Mouse (Mus musculus) brain, adult 2 months (tissue): ENCODE data around the gene Srrm3.

Source experiments
- DNase-seq: peaks from one replicate; pipeline ENCODE4 v3.0.0; 2011; ENCODE audit warnings: low read depth, low spot score

Srrm3 gene

DNA sequence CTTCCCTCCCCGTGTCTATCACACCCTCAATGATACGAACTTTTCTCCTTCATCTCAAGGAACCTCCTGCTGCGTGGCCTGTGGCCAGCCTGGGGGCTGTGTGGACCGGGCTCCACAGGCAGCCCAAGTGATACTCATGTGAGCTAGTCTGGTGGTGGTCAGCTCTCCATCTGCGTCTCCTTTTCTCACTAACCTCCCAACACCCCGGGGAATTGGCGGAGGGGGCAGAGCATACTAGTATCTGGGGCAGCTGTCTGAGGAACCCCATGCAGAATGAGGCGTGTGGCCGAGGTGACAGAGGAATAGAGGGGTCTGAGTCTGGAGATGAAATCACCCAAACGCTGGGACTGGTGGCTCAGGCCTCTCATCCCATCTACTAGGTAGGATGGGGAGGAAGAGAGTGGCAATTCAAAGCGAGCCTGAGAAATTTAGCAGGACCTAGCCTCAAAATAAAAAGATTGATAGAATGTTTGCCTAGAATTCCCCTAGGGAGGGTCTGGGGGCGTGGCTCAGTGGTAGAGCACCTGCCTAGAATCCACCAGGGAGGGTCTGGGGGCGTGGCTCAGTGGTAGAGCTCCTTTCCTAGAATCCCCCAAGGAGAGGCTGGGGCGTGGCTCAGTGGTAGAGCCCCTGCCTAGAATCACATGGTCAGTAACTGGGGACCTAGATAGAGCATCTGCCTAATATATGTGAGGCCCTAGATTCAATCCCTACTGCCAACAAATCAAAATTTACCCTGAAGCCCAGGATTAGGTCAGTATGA, 63.2 kb downstream of the Srrm3 start:
- no peak for DNase-seq

DNA sequence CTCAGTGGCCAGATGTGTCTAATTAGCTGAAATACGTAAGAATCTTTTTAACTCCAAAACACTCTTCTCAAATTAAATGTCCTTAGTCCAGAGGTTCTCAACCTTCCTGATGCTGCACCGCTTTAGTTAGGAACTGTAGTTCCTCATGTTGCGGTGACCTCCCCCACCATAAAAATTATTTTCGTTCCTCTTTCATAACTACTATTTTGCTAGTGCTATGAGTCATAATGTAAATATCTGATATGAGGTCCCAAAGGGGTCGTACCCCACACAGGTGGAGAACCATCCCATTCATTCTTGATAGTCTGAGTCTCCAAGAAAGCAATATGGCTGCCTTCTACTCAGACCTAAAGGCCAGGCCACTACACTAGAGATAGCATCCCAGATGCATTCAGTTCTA, 63.8 kb downstream of the Srrm3 start:
- DNase-seq: no peak

DNA sequence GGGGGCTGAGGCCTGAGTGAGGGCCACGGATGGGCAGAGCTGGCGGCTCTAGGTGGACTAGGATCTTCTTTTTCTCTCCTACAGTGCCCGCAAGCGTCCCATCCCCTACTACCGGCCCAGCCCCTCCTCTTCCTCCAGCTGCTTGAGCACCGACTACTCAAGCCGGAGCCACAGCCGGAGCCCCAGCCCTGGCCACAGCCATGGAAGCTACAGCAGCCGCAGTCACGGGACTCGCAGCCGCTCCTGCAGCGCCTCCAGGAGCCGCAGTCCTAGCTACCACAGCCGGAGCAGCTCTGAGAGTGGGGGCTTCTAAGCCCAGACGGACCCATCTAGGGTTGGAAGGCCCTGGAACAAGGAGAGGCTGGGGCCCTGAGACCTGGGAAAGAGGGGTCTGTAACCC, 66.3 kb downstream of the Srrm3 start:
- DNase-seq: no peak

DNA sequence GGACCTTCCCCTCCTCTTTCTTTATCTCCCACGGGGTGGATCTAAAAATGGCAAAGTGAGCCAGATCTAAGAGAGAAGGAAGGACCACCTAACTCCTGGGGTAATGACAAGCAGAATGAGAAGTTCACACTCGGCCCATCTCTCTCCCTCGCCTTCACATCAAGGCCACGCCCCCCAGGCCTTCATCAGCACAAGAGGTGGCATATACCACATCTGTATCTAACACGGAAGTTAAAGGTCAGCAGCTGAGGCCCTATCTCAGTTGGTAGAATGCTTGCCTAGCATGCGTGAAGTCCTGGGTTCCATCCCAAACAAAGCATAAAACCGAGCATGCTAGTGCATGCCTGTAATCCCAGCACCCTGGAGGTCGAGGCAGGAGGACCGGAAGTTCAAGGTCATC, 67.1 kb downstream of the Srrm3 start:
- no peak for DNase-seq

DNA sequence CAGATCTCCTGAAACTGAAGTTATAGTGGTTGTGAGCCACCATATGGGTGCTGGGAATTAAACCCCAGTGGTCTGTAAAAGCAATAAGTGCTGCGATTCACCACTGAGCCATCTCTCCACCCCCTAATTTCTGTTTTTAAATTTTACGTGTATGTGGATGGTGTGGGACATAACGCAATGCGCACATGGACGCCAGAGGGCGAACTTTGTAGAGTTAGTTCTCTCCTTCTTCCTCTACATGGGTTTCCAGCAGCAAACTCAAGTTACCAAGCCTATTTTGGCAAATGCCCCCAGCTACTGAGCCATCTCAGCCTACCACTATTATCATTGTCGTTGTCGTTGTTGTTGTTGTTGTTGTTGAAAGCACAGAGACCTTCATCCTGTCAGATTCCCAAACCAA, 70.5 kb downstream of the Srrm3 start:
- DNase-seq: peak; percentile 82

DNA sequence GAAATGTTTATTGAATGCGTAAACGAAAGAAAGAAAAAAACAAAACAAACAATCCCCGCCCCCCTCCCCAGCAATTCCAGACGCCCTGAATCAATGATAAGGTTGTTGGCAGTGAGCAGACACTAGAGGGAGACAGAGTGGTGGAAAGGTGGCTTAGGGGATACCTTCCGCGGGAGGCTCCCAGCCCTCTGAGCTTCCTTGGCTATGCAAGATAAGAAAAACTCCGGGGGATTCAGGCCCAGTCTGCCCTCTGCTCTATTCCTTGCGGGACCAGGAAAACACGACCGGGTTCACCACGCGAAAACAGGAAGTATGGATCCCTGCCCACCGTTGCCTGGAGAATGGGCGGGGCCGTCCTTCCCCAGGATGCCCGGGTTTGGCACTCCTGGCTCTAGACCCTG, 71.1 kb downstream of the Srrm3 start:
- peak; percentile 83 for DNase-seq

DNA sequence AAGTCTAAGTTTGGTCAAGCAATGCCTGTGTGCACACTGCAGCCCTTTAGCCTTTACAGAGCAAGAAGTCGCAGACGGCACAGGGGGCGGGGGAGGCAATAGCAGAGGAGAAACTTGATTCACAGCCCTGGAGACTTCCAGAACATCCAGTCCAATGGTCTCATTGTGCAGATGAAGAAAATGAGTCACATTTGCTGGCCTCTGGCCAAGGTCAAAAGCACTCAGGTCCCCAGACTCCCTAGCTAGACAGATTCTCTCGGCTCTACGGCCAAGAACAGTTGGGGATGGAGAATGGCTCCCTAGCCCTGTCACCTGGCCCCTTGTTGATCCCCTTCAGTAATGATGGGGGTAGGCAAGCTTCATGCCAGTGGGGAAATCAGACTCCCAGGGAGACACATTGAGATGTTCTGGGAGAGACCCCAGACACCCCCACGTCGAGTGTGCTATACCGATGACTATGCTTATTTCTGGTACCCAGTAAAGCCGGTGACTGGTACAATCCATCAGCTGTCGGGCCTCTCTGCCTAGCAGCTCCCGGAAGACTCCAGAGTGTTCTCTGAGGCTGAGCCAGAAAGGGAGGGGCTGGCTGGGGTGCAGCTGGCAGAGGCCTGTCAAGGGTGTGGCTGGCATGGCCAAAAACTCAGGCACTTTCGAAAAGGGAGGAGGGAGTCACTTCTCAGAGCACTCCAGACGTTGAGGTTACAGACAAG, 72.9 kb downstream of the Srrm3 start:
- peak; percentile 71 for DNase-seq

DNA sequence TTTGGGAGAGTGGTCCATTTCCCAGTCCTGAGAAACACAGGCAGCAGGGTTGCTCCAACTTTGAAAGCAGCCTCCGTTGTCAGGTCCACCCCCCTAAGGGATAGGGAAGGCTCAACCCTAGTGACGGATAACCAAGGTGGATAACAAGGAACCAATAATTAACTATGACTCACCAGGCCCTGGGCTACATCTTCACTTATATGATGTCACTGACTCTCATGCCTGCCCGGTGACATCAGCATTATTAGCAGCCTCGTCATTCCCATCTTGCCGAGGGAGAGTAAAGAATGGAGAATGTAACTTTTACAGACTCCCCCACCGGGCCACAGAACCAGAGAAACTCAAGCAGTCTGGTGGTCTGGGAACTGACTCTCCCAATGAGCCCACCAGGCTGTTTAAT, 78.0 kb downstream of the Srrm3 start:
- DNase-seq: no peak

DNA sequence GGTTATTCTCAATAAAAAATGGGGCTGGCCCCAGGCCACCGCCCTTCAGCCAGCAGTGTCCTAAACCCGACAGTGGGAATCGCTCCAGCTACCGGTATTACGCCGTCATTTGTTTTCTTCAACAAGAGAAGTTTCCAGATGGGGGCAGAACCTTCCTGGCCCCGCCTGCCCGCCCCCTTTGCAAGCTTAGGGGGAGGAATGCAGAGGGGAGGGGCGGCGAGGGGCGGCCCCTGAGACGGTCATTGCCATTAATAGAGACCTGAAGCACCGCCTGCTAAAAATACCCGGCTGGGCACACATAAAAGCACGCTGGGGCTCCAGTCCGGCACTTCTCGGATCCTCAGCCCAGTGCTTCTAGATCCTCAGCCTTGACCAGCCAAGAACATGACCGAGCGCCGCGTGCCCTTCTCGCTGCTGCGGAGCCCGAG, 81.0 kb downstream of the Srrm3 start, which contains the start of gene Hspb1:
Gene Hspb1, plus strand, starts transcription at position 245 of the 428 bp plus-strand sequence.
- no peak for DNase-seq

DNA sequence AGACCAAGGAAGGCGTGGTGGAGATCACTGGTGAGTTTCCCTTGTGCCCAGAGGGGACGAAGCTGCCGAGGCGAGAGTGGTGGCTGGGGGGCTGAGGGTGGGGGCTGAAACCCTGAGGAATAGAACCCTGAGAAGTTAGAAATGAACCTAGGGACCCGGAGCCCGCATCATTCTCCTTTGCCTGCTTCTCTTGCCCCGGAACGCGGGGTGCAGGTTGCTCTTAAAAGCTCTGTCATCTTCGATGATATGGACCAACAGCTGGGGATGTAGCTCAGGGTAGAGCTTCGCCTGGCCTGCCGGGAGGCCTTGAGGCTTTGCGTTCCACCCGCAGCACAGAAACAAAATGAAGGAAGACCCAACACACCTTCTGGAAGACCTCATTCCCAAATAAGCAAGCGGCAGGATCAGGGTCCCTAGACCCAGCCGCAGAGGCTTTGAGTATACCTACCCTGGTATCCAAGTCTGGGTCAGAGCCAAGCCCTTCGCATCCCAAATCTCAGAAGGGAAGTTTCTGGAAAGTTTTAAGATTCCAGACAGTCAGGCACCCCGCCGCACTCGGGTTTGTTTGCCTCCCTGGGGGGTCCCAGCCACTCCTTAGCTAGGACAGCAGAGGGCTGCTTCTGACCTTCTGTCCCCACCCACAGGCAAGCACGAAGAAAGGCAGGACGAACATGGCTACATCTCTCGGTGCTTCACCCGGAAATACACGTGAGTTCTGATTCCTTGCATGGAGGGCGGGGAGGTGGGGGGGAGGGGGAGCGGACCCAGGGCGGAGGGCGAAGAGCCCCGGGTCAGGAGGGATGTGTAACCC, 81.9 kb downstream of the Srrm3 start:
- DNase-seq: no peak

DNA sequence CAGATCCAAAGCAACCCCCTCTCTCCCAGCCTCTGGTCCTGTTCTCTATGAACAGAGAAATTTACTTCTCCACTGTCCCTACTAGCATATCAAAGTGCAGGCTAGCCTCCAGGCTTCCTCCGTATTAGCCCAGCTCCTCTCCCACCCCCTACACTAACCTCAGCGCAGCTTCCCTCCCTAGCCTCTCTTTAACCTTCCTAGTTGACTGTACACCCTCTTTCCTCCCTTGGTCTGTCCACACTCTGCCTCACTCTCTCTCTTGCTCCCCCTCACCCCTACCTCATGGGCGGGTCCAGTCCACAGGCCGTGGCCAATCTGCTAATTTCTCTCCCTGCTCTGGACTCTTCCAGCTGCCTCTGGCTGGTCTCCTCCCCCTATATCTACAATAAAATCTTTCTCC, 83.6 kb downstream of the Srrm3 start:
- no peak for DNase-seq

DNA sequence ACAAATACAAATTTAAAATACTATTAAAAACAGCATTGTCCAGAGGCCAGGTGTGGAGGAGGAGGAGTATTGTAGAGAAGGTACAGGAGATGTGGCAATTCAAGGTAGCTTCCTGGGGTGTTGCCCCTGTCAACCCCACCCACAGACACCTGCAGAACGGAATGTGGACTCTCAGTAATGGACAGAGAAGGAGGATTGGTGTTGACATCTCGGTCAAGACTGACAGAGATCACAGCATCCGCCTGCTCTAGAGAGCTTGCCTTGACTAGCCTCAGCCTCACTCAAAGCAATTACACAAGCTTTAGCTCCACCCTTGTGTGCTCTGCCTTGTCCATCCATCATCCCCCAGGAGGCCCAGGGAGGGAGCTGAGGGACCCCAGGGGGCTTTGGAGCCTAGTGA, 84.2 kb downstream of the Srrm3 start:
- no peak for DNase-seq

DNA sequence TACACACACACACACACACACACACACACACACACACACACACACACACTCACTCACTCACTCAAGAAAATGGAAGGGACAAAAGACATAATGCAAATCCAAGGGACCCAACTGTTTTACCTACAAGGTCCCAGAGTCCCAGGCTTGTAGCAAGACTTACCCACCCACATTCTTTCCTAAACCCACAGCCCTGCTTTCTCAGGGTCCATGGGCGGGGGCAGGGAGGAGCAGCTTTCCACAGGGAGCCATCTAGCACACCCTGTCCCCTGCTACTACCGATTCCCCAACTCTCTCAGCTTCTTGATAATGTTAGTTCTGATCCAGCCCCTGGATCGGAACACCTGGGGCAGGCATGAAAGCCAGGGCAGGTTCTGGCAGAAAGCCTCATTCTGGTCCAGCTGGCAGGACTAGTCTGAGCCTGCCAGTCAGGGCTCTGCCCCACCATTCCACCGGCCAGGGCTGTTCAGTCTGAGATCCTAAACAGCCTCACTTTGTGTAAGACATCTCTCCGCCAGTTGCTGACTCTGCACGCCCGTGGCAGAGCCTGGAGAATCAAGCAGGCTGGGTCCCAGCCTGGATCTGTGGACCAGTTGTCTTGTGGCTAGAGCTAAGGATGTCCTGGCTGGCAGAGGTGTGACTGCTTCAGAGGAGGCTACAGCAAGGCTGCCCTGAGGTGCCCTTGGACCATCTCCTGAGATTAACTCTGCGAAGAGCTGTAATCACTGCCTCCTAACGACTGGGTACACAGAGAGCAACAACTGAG, 86.1 kb downstream of the Srrm3 start:
- no peak for DNase-seq

DNA sequence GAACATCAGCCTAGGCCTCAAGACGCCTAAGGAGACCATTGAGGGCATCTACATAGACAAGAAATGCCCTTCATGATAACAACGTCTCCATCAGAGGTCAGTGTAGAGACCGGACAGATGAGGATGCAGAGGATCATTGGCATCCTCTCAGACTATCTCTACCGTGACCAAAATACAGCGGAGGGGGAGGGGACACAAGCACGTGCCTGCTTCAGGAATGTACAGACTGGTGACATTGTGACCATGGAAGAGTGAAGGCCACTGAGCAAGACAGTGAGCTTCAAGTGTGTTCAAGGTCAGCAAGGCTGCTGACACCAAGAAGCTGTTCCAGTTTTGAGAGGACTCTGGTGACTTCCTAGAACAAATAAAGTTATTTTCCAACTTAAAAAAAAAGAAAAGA, 88.3 kb downstream of the Srrm3 start:
- DNase-seq: no peak

DNA sequence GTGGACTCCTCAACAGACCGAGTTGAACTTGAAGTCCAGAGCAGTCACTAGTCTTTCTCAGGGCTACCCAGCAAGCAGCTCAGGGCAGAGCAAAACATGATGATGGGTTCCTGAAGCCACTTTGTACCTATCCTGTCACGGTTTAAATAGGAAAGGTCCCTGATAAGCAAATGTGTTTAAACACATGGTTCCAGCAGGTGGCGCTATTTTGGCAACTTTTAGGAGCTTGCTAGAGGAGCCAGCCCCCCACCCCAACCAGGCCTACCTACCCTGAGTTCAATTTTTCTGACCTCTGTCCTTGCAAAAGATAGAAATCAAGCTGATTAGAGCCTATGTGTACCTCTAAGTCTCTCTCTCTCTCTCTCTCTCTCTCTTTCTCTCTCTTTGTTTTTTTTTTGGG, 91.3 kb downstream of the Srrm3 start:
- peak; percentile 90 for DNase-seq

DNA sequence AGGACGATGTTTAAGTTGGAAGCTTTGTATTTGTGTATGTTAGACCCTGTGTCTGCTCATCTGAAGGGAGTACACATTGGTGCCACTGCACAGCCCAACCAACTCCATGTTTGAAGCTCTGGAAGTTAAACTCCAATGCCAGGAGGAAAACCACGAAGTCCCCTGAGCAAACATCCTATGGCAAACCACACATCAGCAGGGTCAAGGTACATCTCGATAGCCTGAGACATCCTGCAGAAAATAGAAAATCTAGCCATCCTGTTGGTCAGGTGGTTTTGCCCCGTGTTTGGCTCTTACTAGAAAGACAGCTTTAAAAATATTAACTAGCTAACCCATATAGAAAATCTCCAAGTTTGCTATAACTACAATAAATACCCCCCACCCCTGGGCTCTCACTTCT, 92.3 kb downstream of the Srrm3 start:
- no peak for DNase-seq

DNA sequence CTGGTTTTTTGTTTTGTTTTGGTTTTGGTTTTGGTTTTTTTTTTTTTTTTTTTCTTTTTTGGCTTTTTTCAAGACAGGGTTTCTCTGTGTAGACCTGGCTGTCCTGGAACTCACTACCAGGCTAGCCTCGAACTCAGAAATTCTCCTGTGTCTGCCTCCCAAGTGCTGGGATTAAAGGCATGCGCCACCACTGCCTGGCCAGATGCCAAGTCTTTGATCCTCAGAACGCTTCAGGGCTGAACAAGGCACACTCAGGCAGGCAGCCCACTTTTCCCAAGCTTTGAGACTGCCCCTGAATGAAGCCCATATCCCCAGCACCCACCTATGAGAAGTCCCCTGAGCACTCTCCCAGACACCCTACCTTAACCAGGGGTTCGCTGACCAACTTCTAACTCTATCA, 93.1 kb downstream of the Srrm3 start:
- no peak for DNase-seq

DNA sequence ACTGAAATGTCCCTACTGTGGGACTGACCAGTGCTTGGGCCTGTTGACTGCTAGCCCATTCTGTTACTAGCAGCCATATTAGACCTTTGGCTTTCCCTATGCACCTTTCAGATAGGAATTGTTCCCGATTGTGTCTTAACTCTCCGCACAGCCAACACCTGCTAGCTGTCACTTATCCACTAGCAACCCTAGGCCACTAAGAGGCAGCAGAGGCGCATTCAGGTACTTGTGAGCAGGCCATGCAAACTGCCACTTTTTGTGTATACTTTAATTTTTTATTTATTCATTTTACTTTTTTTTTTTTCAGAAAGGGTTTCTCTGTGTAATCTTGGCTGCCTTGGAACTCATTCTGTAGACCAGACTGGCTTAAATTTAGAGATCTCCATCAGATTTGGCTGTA, 94.0 kb downstream of the Srrm3 start:
- DNase-seq: peak; percentile 50

DNA sequence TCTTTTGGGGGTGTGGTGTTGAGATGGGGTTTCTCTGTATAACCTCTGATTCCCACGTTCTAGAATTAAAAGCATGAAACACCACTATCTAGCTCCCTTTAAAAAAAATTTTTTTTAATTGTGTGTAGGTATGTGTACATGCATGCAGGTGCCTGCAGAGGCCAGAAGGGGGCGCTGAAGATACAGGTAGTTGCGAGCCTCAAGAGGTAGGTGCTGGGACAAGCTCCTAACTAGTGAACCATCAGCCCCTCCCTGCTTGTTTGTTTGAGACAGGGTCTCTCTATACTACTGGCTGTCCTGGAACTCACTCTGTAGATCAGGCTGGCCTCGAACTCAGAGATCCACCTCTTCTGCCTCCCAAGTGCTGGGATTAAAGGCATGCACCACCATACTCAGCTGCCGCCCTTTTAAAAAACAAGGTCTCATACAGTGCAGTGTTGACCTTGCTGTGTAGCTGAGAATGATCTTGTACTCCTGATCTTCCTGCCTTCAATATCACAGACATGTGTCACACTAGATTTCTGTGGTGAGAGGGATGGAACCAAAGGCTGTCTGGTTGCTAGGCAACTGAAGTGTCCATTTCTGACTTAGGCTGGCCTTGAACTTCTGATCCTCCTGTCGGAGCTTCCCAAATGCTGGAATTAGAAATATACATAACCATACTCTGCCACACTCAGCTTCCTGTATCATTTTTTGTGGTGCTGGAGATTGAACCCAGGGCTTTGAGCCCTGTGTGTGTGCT, 94.8 kb downstream of the Srrm3 start:
- DNase-seq: no peak

DNA sequence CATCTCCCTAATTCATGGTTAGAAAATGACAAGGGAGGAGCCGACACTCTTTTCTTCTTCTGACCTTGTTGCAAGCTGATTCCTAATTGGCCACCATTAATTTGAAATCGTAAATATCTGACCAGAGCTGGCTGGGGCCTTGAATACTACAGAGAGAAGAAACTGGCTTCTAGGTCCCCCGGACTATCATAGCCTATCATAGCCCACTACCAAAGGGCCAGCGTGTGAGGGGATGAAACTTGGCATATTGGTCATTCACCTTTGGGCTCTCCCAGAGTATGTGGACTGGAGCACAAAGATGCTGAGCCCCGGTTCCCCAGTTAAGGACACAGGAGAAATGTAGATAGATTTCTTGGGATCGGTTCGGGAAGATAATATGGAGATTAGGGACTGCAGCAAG, 96.4 kb downstream of the Srrm3 start:
- DNase-seq: no peak

DNA sequence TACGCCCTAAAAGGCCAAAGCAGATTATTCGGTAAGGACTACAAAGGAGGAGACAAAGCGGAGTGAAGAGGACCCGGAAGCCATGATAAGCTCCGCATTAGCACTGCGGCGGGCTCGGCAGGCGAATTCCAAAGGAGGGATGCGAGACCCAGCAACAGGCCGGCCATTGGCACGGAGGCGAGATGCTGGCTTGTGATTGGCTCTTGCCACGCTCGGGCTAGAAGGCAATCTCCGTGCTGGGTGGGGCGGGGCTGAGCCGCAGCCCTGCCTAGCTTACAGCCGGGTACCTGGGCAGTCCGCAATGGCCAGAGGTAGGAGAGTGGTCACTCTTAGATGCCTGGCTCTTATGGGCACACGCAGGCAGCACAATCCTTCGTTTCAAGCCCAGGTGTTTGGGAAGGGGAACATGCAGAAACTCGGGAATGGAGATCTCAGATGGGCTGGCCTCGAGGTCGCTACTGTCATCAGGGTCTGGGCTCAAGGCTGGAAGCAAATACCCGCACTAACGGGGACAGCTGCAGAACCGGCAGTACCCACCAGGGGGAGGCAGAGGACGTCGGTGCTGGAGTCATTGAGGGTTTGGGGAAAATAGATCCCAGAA, 97.0 kb downstream of the Srrm3 start:
- DNase-seq: peak; percentile 99
